Mouse (Mus musculus) lung, postnatal 0 days (tissue): ENCODE measurements at regions not wholly inside any gene's neighbourhood (a gene's known extent, or its start where the extent isn't known, plus 50 kb on each side); places are given as distances from the start of the nearest gene placed in this dataset.
A peak's percentile ranks its signal among the peaks of the same experiment; 100 is the strongest.

Experiments
- CTCF ChIP-seq: IDR thresholded peaks from 2 replicates; pipeline ENCODE4 v1.5.1; 2016; ENCODE audit warnings: antibody characterized with exemption, mild to moderate bottlenecking
- EP300 ChIP-seq: IDR thresholded peaks from 2 replicates; pipeline ENCODE4 v1.6.1; 2016; ENCODE audit warnings: antibody characterized with exemption, mild to moderate bottlenecking, control low read depth

DNA sequence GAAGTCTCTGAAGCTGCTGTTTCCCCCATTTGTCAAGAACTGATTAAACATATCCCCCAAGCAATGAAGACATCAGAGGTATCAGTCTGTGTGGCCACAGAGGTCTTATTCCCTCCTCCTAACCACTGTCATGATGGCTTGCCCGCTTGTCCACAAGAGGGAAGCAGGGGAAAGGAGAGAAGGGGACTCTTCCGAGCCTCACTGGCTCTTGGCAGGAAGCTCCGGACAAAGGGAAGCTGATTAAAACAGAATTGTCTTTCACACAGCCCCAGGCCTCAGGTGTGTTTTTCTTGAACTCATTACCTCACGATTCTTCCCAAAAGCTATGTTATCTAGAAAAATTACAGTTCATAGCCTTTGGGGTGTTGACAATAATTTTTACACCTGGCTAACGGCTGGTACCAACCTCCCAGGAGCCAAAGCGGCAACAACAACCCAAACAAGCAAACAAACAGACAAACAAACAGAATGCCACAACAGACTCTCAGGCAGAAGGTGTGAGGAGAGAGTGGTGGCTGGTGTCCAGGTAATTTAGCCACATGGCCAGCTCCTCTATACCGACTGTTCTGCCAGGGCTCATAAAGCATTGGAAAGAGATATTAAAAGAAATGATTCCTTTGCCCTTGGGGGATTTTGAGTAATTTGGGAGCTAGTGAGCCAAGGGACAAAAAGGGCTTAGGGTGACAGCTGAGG lies 68.9 kb upstream of the Tmem178 start:
- peak; percentile 76 for TF ChIP-seq CTCF
- TF ChIP-seq EP300, result no peak
